In the genomic region with DNA sequence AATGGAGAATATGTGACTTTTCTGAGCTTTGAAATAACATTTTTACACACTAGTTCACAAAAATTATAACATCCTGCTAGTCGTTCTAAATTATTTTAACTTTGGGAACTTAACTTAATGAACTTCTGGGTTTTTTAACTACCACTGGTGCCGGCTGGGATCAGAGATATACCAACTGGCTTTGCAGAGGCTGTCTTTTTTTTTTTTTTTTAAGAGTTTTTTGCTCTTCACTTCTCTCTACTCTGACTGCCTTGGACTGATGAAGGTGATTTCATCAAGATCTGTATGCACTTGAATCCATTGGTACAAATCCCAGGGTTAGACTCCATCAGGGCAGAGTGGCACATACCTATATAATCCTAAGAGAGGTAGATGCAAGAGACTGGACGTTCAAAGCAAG, we compare ENCODE assay signal across 24 mouse cellular contexts.
"Had no signal": no experiment of that assay in that cellular context is flagged by ENCODE, and none has a peak within 500 bp of the region (broad histone marks: within the 10 kb centered on the region; RNA-seq: fewer than 3 reads in every experiment).

No protein-coding gene starts in this region.

- H3K9ac ChIP-seq: heart, embryonic 12.5 days; hindbrain, embryonic 13.5 days; hindbrain, embryonic 15.5 days; intestine, embryonic 15.5 days; kidney, embryonic 15.5 days; limb, embryonic 13.5 days; limb, embryonic 15.5 days; liver, embryonic 13.5 days; liver, embryonic 15.5 days had no signal

- H3K4me3 ChIP-seq: heart, embryonic 10.5 days; heart, embryonic 12.5 days; hindbrain, embryonic 13.5 days; hindbrain, embryonic 15.5 days; intestine, embryonic 15.5 days; kidney, embryonic 15.5 days; limb, embryonic 13.5 days; limb, embryonic 15.5 days; liver, embryonic 13.5 days; liver, embryonic 15.5 days had no signal

- H3K27ac ChIP-seq: heart, embryonic 10.5 days; hindbrain, embryonic 13.5 days; hindbrain, embryonic 15.5 days; hindbrain, postnatal 0 days; intestine, embryonic 15.5 days; kidney, embryonic 15.5 days; kidney, postnatal 0 days; limb, embryonic 13.5 days; limb, embryonic 15.5 days; liver, embryonic 13.5 days; liver, embryonic 15.5 days had no signal

- H3K27me3 ChIP-seq: heart, embryonic 12.5 days; hindbrain, embryonic 13.5 days; hindbrain, embryonic 15.5 days; intestine, embryonic 15.5 days; kidney, embryonic 15.5 days; limb, embryonic 13.5 days; limb, embryonic 15.5 days; liver, embryonic 13.5 days; liver, embryonic 15.5 days had no signal

- H3K4me1 ChIP-seq: heart, embryonic 10.5 days; hindbrain, embryonic 13.5 days; hindbrain, embryonic 15.5 days; intestine, embryonic 15.5 days; kidney, embryonic 15.5 days; limb, embryonic 13.5 days; limb, embryonic 15.5 days had no signal

- H3K36me3 ChIP-seq: heart, embryonic 10.5 days; heart, embryonic 12.5 days; hindbrain, embryonic 13.5 days; hindbrain, embryonic 15.5 days; intestine, embryonic 15.5 days; kidney, embryonic 15.5 days; limb, embryonic 13.5 days; limb, embryonic 15.5 days had no signal

- ATAC-seq: hindbrain, postnatal 0 days; intestine, embryonic 15.5 days had no signal

- H3K4me2 ChIP-seq: heart, embryonic 12.5 days; hindbrain, embryonic 13.5 days; hindbrain, embryonic 15.5 days; intestine, embryonic 15.5 days; kidney, embryonic 15.5 days; limb, embryonic 13.5 days; limb, embryonic 15.5 days; liver, embryonic 13.5 days; liver, embryonic 15.5 days had no signal

- DNase-seq: gastrocnemius, postnatal 14 days; gastrocnemius, postnatal 36 days; heart, adult 18-20 months; heart, postnatal 10 days; kidney, adult 11 months; kidney, adult 2 months; kidney, adult 9 months; kidney, postnatal 14 days; kidney, postnatal 4 days; layer of hippocampus, adult 9-11 months; layer of hippocampus, postnatal 36 days; left cerebral cortex, postnatal 4 days; liver, embryonic 13.5 days had no signal

- H3K9me3 ChIP-seq: heart, embryonic 10.5 days; heart, embryonic 12.5 days; hindbrain, embryonic 13.5 days; hindbrain, embryonic 15.5 days; intestine, embryonic 15.5 days; kidney, embryonic 15.5 days; limb, embryonic 13.5 days; limb, embryonic 15.5 days; liver, embryonic 13.5 days; liver, embryonic 15.5 days had no signal
